Mouse (Mus musculus) forebrain, embryonic 14.5 days (tissue): ENCODE data around the gene Pik3r5. TPM values are rescaled to one million over a fixed set of nuclear protein-coding genes. Genes with fewer than 3 reads are reported as not detected.

Source experiments
- ATAC-seq: fragments of 200-750 bp; cut with Nextera tagmentation; 2 replicates; pipeline ENCODE4 v1.8.0; 2017; ENCODE audit warnings: mild to moderate bottlenecking, moderate library complexity
- DNase-seq: peaks from one replicate; pipeline ENCODE4 v3.0.0-alpha.2; 2015; ENCODE audit warnings: low spot score
- H3K27ac ChIP-seq: fragments of 300-500 bp; sonication (generic); 2 replicates; pipeline ENCODE4 v1.5.1; 2014; ENCODE audit warnings: low read depth, mild to moderate bottlenecking, control low read depth, low read length, moderate library complexity
- H3K27me3 ChIP-seq: fragments of 300-500 bp; sonication (generic); replicated peaks from 2 replicates; pipeline ENCODE4 v1.6.1; 2014; ENCODE audit warnings: low read length, control low read depth, mixed read lengths; ENCODE audit not compliant: control insufficient read depth, insufficient read depth
- H3K36me3 ChIP-seq: fragments of 300-500 bp; sonication (generic); 2 replicates; pipeline ENCODE4 v1.6.1; 2014; ENCODE audit warnings: low read length, control low read depth; ENCODE audit not compliant: control insufficient read depth, insufficient read depth
- H3K4me1 ChIP-seq: fragments of 300-500 bp; sonication (generic); 2 replicates; pipeline ENCODE4 v1.6.1; 2014; ENCODE audit warnings: antibody characterized with exemption, low read length, control low read depth; ENCODE audit not compliant: control insufficient read depth, insufficient read depth
- H3K4me2 ChIP-seq: fragments of 300-500 bp; sonication (generic); 2 replicates; pipeline ENCODE4 v1.6.1; 2014; ENCODE audit warnings: mild to moderate bottlenecking, control low read depth, low read length
- H3K4me3 ChIP-seq: fragments of 300-500 bp; sonication (generic); 2 replicates; pipeline ENCODE4 v1.5.1; 2014; ENCODE audit warnings: low read depth, low read length, control low read depth
- H3K9ac ChIP-seq: fragments of 300-500 bp; sonication (generic); 2 replicates; pipeline ENCODE4 v1.6.1; 2014; ENCODE audit warnings: mild to moderate bottlenecking, low read length, control low read depth, moderate library complexity
- H3K9me3 ChIP-seq: fragments of 300-500 bp; sonication (generic); replicated peaks from 2 replicates; pipeline ENCODE4 v1.6.1; 2016; ENCODE audit warnings: low read length, control low read depth, mixed read lengths; ENCODE audit not compliant: control insufficient read depth
- WGBS: fragments of 180-500 bp; shearing (Covaris S2); extraction: QIAGEN DNeasy Blood & Tissue Kit; methylation state at CpG from one replicate; pipeline ENCODE4 v1.1.7; 2014; 5-methylcytosine and 5-hydroxymethylcytosine counted together
- polyA plus RNA-seq: library from polyadenylated mRNA; unstranded; fragments of >200 nt; fragmentation: Nextera tagmentation; extraction: Ambion mirVana; gene quantifications from 2 replicates; pipeline ENCODE4 v1.2.1, GENCODE M21; 2014

Pik3r5 gene
- polyA plus RNA-seq, 1 experiment from 2014 or later = 0.11 TPM

GRCm38 (mm10) chr11:68399548-68400020 is 32.3 kb upstream of the Pik3r5 start:
- DNase-seq = peak; percentile 91
- no peaks in the 10 kb centered on the region for H3K9me3 ChIP-seq
- no peaks in the 10 kb centered on the region for H3K36me3 ChIP-seq
- peak overlapping the region; percentile 44 for H3K4me3 ChIP-seq
- H3K27ac ChIP-seq = no peak overlapping the region
- peak; percentile 93 for ATAC-seq
- under 1% methylated on average over 47 of the region's 47 CpGs for WGBS
- H3K4me1 ChIP-seq = peaks cover 12% of the 10 kb centered on the region
- H3K4me2 ChIP-seq = peak overlapping the region; percentile 94
- peaks cover 21% of the 10 kb centered on the region for H3K27me3 ChIP-seq
- H3K9ac ChIP-seq = peak overlapping the region; percentile 65

- H3K4me3 ChIP-seq = peak overlapping the region; percentile 44
- ATAC-seq (peak; percentile 71), DNase-seq (no peak)
- H3K9ac ChIP-seq = peak overlapping the region; percentile 65
- no peaks in the 10 kb centered on the region for H3K9me3 ChIP-seq
- peaks cover 12% of the 10 kb centered on the region for H3K4me1 ChIP-seq
- WGBS = under 1% methylated on average over 56 of the region's 57 CpGs
- no peaks in the 10 kb centered on the region for H3K36me3 ChIP-seq
- H3K27ac ChIP-seq = no peak overlapping the region
- H3K4me2 ChIP-seq = peak overlapping the region; percentile 94
- peaks cover 21% of the 10 kb centered on the region for H3K27me3 ChIP-seq
Measured at GRCm38 (mm10) chr11:68400021-68400671, 31.8 kb upstream of the Pik3r5 start.

GRCm38 (mm10) chr11:68400727-68401219 is 31.1 kb upstream of the Pik3r5 start, which contains the start of gene Ntn1:
TSS of gene Ntn1 (minus strand) at chr11:68400823.
- ATAC-seq = no peak
- Histone ChIP-seq H3K4me2 (peak within 1 kb of the TSS; percentile 94), H3K4me1 (peaks cover 12% of the 10 kb centered on the region), H3K27me3 (peaks cover 21% of the 10 kb centered on the region), H3K9me3 (no peaks in the 10 kb centered on the region), H3K9ac (peak within 1 kb of the TSS; percentile 65), H3K4me3 (peak within 1 kb of the TSS; percentile 44), H3K36me3 (no peaks in the 10 kb centered on the region), H3K27ac (no peak within 1 kb of the TSS)
- no peak for DNase-seq
- 9% methylated on average over 11 of the region's 11 CpGs for WGBS

DNA sequence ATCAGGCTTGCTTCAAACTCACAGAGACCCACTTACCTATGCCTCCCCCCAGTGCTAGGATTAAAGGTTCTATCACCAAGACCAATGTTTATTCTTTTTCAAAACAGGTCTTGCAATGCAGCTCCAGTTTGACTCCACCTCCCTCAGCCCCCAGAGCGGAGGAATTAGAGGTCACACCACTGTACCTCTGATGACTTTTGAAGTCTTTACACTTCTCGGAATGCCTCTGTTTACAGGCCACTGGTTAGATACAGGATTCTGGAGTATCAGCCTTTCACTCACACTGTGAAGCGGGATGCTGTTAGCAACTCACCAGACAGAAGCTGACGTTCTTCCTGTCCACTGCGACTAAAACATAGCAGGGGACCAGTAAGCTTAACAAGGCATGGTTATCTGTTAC is 30.5 kb upstream of the Pik3r5 start:
- Histone ChIP-seq H3K36me3 (no peaks in the 10 kb centered on the region), H3K4me1 (peaks cover 12% of the 10 kb centered on the region), H3K27me3 (peaks cover 21% of the 10 kb centered on the region), H3K4me2 (no peak overlapping the region), H3K9me3 (no peaks in the 10 kb centered on the region), H3K4me3 (no peak overlapping the region), H3K9ac (no peak overlapping the region), H3K27ac (no peak overlapping the region)
- DNase-seq = no peak
- no peak for ATAC-seq
- WGBS = 35% methylated on average over 5 of the region's 5 CpGs

DNA sequence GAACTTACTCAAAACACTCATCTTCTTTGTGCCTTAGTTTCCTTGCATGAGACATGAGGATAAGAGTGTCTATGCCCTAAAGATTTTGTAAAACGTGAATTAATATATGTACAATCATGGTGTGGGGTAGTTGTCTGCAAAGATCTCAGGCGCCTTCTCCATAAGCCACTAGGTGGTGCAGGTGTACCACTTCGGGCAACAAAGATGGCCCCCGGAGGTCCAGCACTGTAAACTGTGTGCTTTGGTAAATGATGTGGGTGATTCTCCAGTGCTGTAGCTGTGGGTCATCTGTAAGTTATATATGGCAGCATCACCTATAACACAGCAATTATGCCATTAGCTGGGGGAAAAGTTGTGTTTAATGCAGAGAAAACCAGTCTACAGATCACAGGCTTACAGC is 27.7 kb upstream of the Pik3r5 start:
- ATAC-seq = no peak
- Histone ChIP-seq H3K27ac (no peak overlapping the region), H3K27me3 (peaks cover 12% of the 10 kb centered on the region), H3K36me3 (no peaks in the 10 kb centered on the region), H3K4me1 (peaks cover 4% of the 10 kb centered on the region; the same call in 1 of the 2 replicates), H3K4me2 (no peak overlapping the region), H3K4me3 (no peak overlapping the region), H3K9me3 (no peaks in the 10 kb centered on the region), H3K9ac (no peak overlapping the region)
- no peak for DNase-seq
- WGBS = 73% methylated on average over 4 of the region's 4 CpGs

DNA sequence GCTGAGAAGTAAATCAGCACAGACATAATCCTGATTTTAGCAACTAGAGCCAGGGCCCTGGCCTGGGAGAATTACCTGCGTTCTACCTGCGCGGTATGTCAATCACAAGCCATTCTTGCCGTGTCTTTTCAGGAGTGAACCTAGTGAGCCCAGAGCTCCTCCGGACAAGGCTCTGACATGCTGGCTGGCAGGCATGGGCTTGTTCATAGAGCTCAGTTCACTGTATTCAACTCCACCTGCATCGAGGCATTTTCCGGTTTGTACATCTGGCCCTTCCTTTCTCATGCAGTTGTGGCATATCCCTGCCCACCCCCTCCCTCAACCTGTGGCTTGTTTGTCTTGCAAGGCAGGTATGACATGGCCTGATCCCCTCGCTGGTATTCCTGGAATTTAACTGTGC is 26.3 kb upstream of the Pik3r5 start:
- Histone ChIP-seq H3K4me2 (no peak overlapping the region), H3K4me3 (no peak overlapping the region), H3K9ac (no peak overlapping the region), H3K9me3 (no peaks in the 10 kb centered on the region), H3K4me1 (0 out of 2 replicates have a peak, but pooled peaks cover 2% of the 10 kb centered on the region), H3K27me3 (peaks cover 11% of the 10 kb centered on the region), H3K36me3 (no peaks in the 10 kb centered on the region), H3K27ac (no peak overlapping the region)
- DNase-seq (no peak), ATAC-seq (no peak)
- 91% methylated on average over 8 of the region's 8 CpGs for WGBS

GRCm38 (mm10) chr11:68407266-68407926 is 24.5 kb upstream of the Pik3r5 start:
- H3K4me1 ChIP-seq = no peaks in the 10 kb centered on the region
- H3K9me3 ChIP-seq = no peaks in the 10 kb centered on the region
- H3K9ac ChIP-seq = no peak overlapping the region
- 72% methylated on average over 11 of the region's 11 CpGs for WGBS
- no peak for DNase-seq
- no peak for ATAC-seq
- no peak overlapping the region for H3K4me2 ChIP-seq
- no peak overlapping the region for H3K27ac ChIP-seq
- H3K4me3 ChIP-seq = no peak overlapping the region
- no peaks in the 10 kb centered on the region for H3K27me3 ChIP-seq
- H3K36me3 ChIP-seq = no peaks in the 10 kb centered on the region

DNA sequence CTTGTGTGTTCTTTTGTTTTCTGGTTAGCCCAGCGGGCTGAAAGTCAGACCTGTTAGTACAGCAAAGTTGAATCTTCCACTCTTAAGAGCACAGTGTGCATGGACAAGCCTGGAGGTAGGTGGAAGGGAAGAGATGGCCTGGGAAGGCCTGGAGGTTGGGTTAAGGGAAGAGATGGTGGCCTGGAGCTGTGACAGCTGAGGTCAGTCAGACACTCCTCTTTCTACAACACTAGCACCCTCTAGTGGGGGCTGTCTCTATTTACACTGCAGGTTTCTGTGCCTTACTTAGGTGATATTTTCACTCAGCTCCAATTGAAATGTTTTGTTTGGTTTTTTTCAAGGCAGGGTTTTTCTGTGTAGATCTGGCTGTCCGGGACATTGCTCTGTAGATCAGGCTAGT is 23.8 kb upstream of the Pik3r5 start:
- H3K4me3 ChIP-seq = no peak overlapping the region
- no peak overlapping the region for H3K9ac ChIP-seq
- WGBS = 37% methylated on average over 2 of the region's 2 CpGs
- no peak overlapping the region for H3K4me2 ChIP-seq
- no peaks in the 10 kb centered on the region for H3K4me1 ChIP-seq
- ATAC-seq (peak; percentile 57), DNase-seq (peak; percentile 88)
- H3K27me3 ChIP-seq = no peaks in the 10 kb centered on the region
- no peaks in the 10 kb centered on the region for H3K9me3 ChIP-seq
- no peaks in the 10 kb centered on the region for H3K36me3 ChIP-seq
- H3K27ac ChIP-seq = no peak overlapping the region

GRCm38 (mm10) chr11:68417001-68417400 is 14.9 kb upstream of the Pik3r5 start:
- H3K9ac ChIP-seq = no peak overlapping the region
- ATAC-seq (no peak), DNase-seq (no peak)
- no peak overlapping the region for H3K27ac ChIP-seq
- H3K4me2 ChIP-seq = no peak overlapping the region
- 74% methylated on average over 3 of the region's 3 CpGs for WGBS
- no peaks in the 10 kb centered on the region for H3K27me3 ChIP-seq
- no peaks in the 10 kb centered on the region for H3K36me3 ChIP-seq
- no peak overlapping the region for H3K4me3 ChIP-seq
- H3K4me1 ChIP-seq = no peaks in the 10 kb centered on the region
- H3K9me3 ChIP-seq = no peaks in the 10 kb centered on the region
